Mouse (Mus musculus) brain, embryonic 14.5 days (tissue): ENCODE data around the gene Hyal3. TPM values are rescaled to one million over a fixed set of nuclear protein-coding genes. Genes with fewer than 3 reads are reported as not detected.

ENCODE experiments used
- DNase-seq: peaks from one replicate; pipeline ENCODE4 v3.0.0-alpha.2; 2011; ENCODE audit warnings: low read depth
- CTCF ChIP-seq: fragments of 200-500 bp; IDR thresholded peaks from 2 replicates; pipeline ENCODE4 v1.5.1; 2012; ENCODE audit warnings: inconsistent platforms, mild to moderate bottlenecking, moderate library complexity, borderline replicate concordance; ENCODE audit not compliant: insufficient read depth, insufficient read length; ENCODE audit errors: extremely low read depth
- POLR2A ChIP-seq: fragments of 200-500 bp; IDR thresholded peaks from 2 replicates; pipeline ENCODE4 v1.6.1; 2012; ENCODE audit warnings: mild to moderate bottlenecking, inconsistent platforms, borderline replicate concordance; ENCODE audit not compliant: poor library complexity, insufficient read depth, insufficient read length, severe bottlenecking; ENCODE audit errors: extremely low read depth
- polyA plus RNA-seq: library from polyadenylated mRNA; depleted of rRNA; stranded (reverse); fragments of >200 nt; gene quantifications from 2 replicates; pipeline ENCODE4 v1.2.3, GENCODE M21; 2012; rRNA removed

Hyal3 gene
- 1.2 and 1.6 TPM in 2 replicates for polyA plus RNA-seq

- TF ChIP-seq POLR2A: peak; percentile 50; the same call in 1 of the 2 replicates
- no peak for TF ChIP-seq CTCF
- DNase-seq: peak; percentile 95
Measured at GRCm38 (mm10) chr9:107580501-107581317, at the start of gene Hyal3. Gene Hyal3, plus strand, starts transcription at chr9:107580818.

GRCm38 (mm10) chr9:107533791-107534407 lies 46.7 kb upstream of the Hyal3 start, which contains the start of gene Tmem115:
Gene Tmem115, plus strand, starts transcription at chr9:107533945.
- TF ChIP-seq CTCF (peak; percentile 32; the same call in 1 of the 2 replicates), POLR2A (peak; percentile 72)
- peak; percentile 99 for DNase-seq

- no peak for DNase-seq
Measured at GRCm38 (mm10) chr9:107534408-107535202, 46.0 kb upstream of the Hyal3 start.

GRCm38 (mm10) chr9:107538231-107538630 lies 42.4 kb upstream of the Hyal3 start:
- TF ChIP-seq CTCF: no peak
- TF ChIP-seq POLR2A: no peak
- no peak for DNase-seq

More at GRCm38 (mm10) chr9:107534408-107535202, 46.0 kb upstream of the Hyal3 start:
- no peak for TF ChIP-seq CTCF
- TF ChIP-seq POLR2A: no peak

- DNase-seq: no peak
- TF ChIP-seq POLR2A (no peak), CTCF (no peak)
Measured at GRCm38 (mm10) chr9:107538711-107539110, 41.9 kb upstream of the Hyal3 start.

GRCm38 (mm10) chr9:107539940-107540339 lies 40.7 kb upstream of the Hyal3 start:
- TF ChIP-seq POLR2A (no peak), CTCF (no peak)
- DNase-seq: no peak

- TF ChIP-seq POLR2A (no peak), CTCF (no peak)
- no peak for DNase-seq
Measured at GRCm38 (mm10) chr9:107540420-107540819, 40.2 kb upstream of the Hyal3 start.

GRCm38 (mm10) chr9:107541005-107541404 lies 39.6 kb upstream of the Hyal3 start:
- TF ChIP-seq CTCF: no peak
- no peak for TF ChIP-seq POLR2A
- DNase-seq: no peak

- TF ChIP-seq CTCF: no peak
- TF ChIP-seq POLR2A: peak; percentile 16; the same call in 1 of the 2 replicates
- DNase-seq: peak; percentile 98
Measured at GRCm38 (mm10) chr9:107541474-107542351, 38.9 kb upstream of the Hyal3 start, which contains the start of the genes Cyb561d2 and Nprl2. Gene Cyb561d2, minus strand, starts transcription at chr9:107542193. Gene Nprl2, plus strand, starts transcription at chr9:107542226.

- DNase-seq: no peak
- no peak for TF ChIP-seq CTCF
- no peak for TF ChIP-seq POLR2A
Measured at GRCm38 (mm10) chr9:107542352-107542686, 38.3 kb upstream of the Hyal3 start.
